Mouse (Mus musculus): ENCODE measurements around the gene Nkx1-2. TPM values are rescaled to one million over a fixed set of nuclear protein-coding genes. Genes with fewer than 3 reads are reported as not detected.

Gene Nkx1-2
- total RNA-seq, 2 experiments from 2014 or later: not detected

DNA sequence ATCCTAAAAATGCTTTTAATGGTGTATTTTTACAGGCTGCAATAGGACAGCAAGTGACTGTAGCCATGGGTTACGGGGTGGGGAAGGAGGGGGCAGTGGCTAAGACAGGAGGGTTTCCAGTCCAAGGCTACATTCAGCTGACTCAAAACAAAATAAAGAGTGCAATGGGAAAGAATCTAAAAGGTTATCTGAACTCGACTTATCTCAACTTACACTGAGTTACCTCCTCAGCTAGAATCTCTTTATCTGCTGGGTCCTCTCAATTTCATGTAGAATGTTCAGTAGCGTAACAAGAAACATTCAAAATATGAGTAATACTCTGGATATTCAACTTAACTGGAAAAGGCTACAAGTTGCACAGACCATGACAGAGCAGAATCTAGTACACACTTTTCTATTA, 26.7 kb downstream of the Nkx1-2 start:
- intact Hi-C loops (cut with DNase I): no loop called here
- no peak for DNase-seq

DNA sequence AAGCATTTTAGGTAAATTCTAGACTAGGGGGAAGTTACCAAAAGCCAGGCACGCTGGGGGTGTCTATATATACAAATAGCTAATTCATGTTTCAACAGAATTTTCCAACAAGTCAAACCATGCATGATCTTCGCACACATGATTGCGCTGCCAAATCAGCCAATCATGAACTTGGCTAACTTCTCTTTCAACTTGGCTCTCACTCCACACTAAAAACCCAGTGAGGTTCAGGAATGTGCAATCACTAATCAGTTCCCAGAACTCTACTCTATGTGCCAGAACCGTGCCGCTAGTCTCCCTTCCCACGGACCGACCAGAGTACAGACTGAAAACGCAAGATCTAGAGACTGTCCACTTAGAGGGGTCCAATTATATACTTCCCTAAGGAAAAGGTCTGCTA, 28.0 kb downstream of the Nkx1-2 start:
- intact Hi-C loops (cut with DNase I): no loop called here
- DNase-seq: peak; percentile 27

DNA sequence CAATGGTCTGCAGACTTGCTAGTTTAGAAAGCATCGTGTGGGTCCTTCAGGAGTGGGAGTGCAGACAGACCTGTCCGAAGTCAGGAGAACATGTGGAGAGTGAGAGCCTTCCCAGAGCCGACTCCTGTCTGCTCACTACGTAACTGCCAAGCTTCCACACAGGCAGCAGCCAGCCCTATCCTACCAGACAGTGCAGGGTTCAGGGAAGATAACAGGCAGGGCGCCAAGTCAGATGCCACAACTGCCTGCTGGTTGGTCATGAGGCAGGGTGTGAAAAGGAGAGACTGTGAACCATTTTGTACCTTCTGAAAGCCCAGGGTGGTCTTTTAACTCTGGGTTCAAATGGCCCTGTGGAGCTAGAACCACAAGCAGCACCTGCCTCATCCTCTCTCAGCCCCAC, 29.4 kb downstream of the Nkx1-2 start:
- peak; percentile 50 for DNase-seq

DNA sequence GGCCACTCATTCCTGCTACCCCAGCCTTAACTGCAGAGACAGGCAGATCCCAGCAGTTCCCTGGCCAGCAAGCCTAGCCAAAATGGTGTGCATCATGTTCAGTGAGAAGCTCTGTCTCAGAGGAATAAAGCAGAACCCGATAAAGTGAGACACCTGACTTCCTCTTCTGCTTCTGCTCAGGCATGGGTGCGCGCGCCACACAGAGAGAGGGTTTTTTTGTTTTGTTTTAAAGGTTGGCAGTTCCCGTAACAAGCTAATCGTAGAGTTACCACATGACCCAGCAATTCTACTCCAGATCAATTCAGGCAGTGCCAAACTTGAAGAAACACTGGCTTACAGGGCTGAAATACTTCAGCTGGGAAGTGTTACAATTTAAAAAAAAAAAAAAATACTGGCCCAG, 30.6 kb downstream of the Nkx1-2 start:
- intact Hi-C loops (cut with DNase I): no loop called here
- no peak for DNase-seq

More for the DNA sequence above, 29.4 kb downstream of the Nkx1-2 start:
- intact Hi-C loops (cut with DNase I): no loop called here

DNA sequence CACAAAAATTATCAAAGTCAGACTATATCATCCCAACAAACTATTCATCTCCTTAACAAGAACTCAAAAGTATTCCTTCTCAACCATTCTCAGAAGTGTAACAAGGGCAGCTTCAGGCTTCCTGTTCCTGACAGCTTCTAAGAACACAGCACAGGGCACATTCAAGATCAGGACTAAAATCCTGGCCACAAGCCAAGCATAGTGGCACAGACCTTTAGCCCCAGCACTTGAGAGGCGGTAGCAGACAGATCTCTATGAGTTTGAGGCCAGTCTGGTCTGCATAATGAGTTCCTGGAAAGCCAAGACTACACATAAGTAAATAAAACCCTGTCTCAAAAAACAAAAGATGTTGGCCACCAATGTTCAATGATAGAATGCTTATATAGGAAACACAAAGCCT, 33.6 kb downstream of the Nkx1-2 start:
- intact Hi-C loops (cut with DNase I): no loop called here
- DNase-seq: no peak

DNA sequence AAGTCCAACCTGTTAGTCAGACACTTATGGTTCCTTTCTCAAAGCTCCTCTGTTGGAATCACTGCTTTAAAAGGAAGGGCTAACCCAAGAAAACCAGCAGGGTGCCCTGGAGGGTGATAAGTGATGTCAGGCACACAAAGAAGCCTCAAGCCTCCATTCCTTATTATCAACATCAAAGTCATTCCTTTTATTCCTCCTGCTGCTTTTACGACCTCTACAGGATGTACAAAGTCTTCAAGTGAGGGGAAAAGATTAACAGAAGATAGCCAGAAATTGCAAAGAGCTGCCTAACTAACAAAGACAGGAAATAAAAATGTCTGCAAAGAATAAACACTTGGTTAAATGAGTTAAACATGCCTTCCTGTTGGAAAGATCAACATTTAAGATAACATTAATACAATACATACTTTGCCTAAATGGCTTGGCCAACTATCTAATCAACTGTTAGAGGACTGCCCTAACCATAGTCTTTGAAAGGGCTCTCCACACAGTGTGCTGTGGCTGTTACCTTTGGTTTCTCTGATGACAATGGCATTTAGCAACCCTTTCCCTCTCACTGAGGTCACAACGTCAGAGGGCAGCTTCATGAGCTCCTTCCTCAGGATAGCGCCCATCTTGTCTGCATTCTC, 40.2 kb downstream of the Nkx1-2 start:
- DNase-seq: no peak
- intact Hi-C loops (cut with DNase I): no loop called here

DNA sequence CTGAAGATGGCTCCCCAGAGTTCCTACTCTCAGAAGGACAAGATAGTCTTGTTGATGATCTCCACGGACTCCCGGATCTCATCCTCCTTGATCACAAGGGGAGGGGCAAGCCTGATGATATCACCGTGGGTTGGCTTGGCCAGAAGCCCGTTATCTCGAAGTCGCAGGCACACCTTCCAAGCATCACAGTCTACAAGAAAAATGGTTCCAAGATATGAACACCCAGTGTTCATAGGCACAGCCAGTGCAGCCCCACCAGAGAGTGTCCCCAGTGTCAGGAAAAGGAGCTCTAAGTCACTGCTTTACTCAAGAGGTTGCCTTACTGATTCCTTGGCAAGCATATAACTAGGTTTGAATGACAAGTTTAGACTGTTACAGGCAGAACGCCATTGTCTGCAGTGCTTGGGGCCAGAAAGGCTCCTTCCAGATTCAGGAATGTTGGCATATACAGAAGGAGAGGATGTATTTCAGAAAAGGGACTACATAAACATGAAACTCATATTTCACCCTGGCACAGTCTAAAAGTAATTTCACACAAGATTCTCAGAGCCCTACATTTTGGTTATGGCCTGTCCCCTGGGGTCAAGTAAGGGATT, 41.2 kb downstream of the Nkx1-2 start:
- no peak for DNase-seq
- intact Hi-C loops (cut with DNase I): no loop called here

DNA sequence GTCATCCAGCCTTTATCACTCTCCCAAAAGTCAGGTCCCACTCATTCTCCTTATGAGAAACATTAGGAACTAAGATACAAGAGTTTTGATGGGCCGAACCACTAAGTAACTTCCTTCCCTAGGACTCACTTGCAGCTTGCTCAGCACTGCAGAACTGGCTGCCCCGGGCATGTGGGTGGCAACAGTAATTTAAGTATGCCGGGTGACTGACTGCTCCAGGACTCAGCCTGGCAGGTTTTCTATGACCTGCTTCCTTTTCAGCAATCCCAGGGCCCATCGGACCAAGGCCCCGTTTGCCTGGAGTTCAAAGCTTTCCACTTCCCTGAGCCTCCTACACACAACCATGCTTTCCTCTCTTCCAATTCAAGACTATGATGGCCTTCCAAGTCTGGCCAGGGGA, 42.9 kb downstream of the Nkx1-2 start:
- DNase-seq: no peak
- intact Hi-C loops (cut with DNase I): no loop called here

DNA sequence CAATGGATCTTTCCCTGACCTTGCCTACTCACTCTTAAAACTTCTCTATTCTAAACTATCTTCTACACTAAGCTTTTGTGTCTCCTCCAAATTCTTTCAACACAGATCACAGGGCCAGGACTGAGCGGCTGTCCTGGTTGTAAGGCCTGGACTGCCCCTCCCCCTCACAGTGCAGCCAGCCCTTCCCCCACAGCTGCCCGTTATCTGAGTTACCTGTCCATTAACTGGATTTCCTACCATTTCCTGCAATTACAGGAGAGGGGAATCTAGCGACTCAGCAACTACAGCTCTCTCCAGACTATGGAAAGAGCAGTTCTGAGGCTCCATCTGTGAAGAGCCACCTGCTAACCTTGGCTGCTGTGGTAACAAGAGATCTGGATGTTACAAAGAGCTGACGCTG, 43.5 kb downstream of the Nkx1-2 start:
- no peak for DNase-seq
- intact Hi-C loops (cut with DNase I): no loop called here

DNA sequence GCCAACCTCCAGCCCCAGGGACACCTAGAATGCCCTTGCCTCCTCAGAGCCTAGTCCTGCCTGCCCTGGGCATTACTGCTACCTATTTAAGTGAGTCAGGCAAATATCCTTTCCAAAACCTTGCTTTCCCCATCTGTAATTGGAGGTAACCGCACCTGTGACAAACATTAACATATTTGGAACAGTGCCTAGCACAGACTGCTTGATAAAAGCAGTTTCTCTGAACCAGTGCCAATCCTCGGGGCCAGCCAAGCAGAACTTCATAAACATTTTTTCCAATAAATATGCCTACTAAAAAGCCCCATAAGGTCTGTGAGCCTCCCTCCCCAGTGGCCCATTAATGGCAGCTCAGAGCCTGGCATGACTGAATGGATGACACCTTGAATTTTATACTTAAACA, 45.3 kb downstream of the Nkx1-2 start:
- DNase-seq: no peak
- intact Hi-C loops (cut with DNase I): loop anchor here (5.0 kb wide), 1 partner anchor 237 kb away; the partner anchor contains the start of gene Chst15

DNA sequence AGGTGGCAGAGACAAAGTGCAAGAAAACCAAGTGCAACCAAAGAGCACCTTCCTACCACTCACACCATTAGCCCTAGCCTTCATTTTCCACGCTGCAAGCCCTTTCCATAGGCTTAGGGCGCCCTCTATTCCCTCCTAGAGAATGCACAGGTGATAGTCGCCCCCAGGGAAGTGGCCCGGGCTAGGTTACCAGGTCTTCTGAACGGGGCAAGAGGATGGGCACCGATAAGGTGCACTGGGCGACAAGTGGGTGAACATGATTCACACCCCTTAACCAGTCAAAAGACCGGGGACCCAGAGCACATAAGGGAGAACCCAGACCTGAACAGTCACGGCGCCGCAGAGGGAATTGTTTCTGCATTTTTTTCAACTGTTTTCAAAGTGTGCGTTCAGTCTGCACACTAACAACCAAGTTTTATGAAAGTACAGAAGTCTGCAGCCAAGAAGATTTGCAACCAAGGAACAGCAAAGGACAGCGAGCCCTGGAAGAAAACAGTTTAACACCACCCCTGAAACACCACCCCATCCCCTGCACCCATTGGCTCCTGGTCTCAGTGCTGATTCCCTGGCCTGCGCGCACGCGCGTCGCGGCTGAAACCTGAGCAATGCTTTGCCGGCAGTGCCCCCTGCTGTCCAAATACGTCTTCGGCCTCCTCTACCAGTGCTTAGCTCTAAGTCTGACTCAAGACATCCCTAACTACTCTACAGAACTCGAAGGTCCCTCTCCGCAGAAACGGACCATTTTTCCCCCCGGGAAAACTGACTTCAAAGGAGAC, 47.9 kb downstream of the Nkx1-2 start:
- intact Hi-C loops (cut with DNase I): loop anchor here (1.0 to 5.0 kb wide), 3 partner anchors 234 to 653 kb away; partner anchors contain the start of gene Chst15
- DNase-seq: peak; percentile 97

DNA sequence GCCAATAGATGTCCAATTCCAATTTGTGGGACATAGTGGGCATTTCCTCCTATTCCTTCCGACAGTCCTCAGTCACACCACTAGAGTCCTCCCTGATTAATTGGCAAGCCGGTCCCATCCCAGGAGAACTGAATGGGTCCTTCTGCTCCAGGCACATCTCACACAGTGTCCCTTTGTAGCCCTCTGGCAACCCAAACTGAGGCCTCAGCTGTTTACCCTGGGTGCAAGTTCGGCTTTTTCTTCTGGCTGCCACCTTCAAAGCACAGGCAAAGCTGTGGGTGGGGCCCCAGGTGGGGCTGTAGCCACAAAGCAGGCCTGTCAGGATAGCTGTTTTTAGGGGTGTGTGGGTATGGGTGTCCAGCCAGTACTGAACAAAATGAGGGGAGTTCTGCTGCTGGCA, 52.3 kb downstream of the Nkx1-2 start:
- intact Hi-C loops (cut with DNase I): no loop called here
- no peak for DNase-seq

Other genes starting within 250 kb of the Nkx1-2 start
- 10 to 100 TPM; 65.5 to 68.2 TPM for gene Oat, start 23.2 kb downstream of the Nkx1-2 start, total RNA-seq (2021)
- gene Lhpp, start 11.0 kb upstream of the Nkx1-2 start, total RNA-seq (2021): 10 to 100 TPM; 34.6 TPM
- 10 to 100 TPM; 13.4 to 13.8 TPM for gene Fam53b, start 214.2 kb upstream of the Nkx1-2 start, total RNA-seq (2021)

Data from left cerebral cortex, postnatal 4 days (tissue).